Mouse (Mus musculus): ENCODE measurements around the gene Fkbp5.

DNA sequence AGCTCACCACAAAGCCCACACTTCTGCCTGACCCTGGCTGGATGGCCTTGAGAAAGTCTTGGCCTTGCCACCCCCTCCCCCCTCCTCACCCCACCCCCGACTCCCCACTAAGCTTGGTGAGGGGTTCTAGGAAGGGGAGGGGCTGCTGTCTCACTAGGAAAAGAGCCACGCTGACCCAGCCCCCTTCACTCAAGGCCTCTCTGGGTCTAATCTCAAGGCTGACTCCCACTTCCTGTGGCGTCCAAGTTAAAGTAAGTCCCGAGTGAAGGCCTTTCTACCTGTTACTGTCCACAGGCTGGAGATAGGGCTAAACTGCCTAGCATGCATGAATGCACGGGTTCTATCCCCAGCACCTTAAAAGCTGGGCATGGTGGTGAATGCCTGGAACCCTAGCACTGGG, 9.8 kb downstream of the Fkbp5 start:
- no peak for TF ChIP-seq CTCF (IDR thresholded peaks at IDR 0.05; ENCODE audit: low read depth, low read length)
- TF ChIP-seq POLR2A (IDR thresholded peaks at IDR 0.05; ENCODE audit: extremely low read depth, insufficient read depth, low read length): no peak

Data from liver, adult 2 months (tissue).